Mouse (Mus musculus): ENCODE data around the gene 4930469K13Rik.

GRCm38 (mm10) chr11:33944067-33944785, 154.1 kb downstream of the 4930469K13Rik start:
- TF ChIP-seq POLR2A (IDR thresholded peaks at IDR 0.05; ENCODE audit: extremely low read depth, insufficient read depth, low read length) = no peak
- 0 out of 2 replicates have a peak, but pooled peaks have one; percentile 16 for TF ChIP-seq CTCF (IDR thresholded peaks at IDR 0.05; ENCODE audit: extremely low read depth, insufficient read depth, low read length)

Measured in cortical plate, adult 2 months (tissue).